Mouse (Mus musculus) lung, embryonic 14.5 days (tissue): ENCODE data around the gene Mcur1. TPM values are rescaled to one million over a fixed set of nuclear protein-coding genes. Genes with fewer than 3 reads are reported as not detected.
A peak's percentile ranks its signal among the peaks of the same experiment; 100 is the strongest.

Experiments used
- ATAC-seq: fragments of 200-750 bp; cut with Nextera tagmentation; 2 replicates; pipeline ENCODE4 v1.8.0; 2017; ENCODE audit warnings: mild to moderate bottlenecking, moderate TSS enrichment, moderate library complexity; ENCODE audit not compliant: insufficient read depth
- DNase-seq: peaks from one replicate; pipeline ENCODE4 v3.0.0-alpha.2; 2015
- H3K27ac ChIP-seq: fragments of 300-500 bp; sonication (generic); 2 replicates; pipeline ENCODE4 v1.5.1; 2014; ENCODE audit warnings: low read depth, mild to moderate bottlenecking, moderate library complexity
- H3K27me3 ChIP-seq: fragments of 300-500 bp; sonication (generic); 2 replicates; pipeline ENCODE4 v1.6.1; 2014; ENCODE audit warnings: low read length, control low read depth; ENCODE audit not compliant: insufficient read depth
- H3K36me3 ChIP-seq: fragments of 300-500 bp; sonication (generic); 2 replicates; pipeline ENCODE4 v1.6.1; 2014; ENCODE audit warnings: control low read depth; ENCODE audit not compliant: insufficient read depth
- H3K4me1 ChIP-seq: fragments of 300-500 bp; sonication (generic); 2 replicates; pipeline ENCODE4 v1.6.1; 2014; ENCODE audit warnings: antibody characterized with exemption, control low read depth; ENCODE audit not compliant: insufficient read depth
- H3K4me2 ChIP-seq: fragments of 300-500 bp; sonication (generic); 2 replicates; pipeline ENCODE4 v1.6.1; 2014; ENCODE audit warnings: mild to moderate bottlenecking
- H3K4me3 ChIP-seq: fragments of 300-500 bp; sonication (generic); 2 replicates; pipeline ENCODE4 v1.5.1; 2014; ENCODE audit warnings: low read depth, low read length
- H3K9ac ChIP-seq: fragments of 300-500 bp; sonication (generic); 2 replicates; pipeline ENCODE4 v1.6.1; 2014
- H3K9me3 ChIP-seq: fragments of 300-500 bp; sonication (generic); 2 replicates; pipeline ENCODE4 v1.6.1; 2016; ENCODE audit warnings: low read depth, low read length, control low read depth
- CTCF ChIP-seq: IDR thresholded peaks from 2 replicates; pipeline ENCODE4 v1.5.1; 2016; ENCODE audit warnings: antibody characterized with exemption, low read depth
- WGBS: fragments of 180-500 bp; shearing (Covaris S2); extraction: QIAGEN DNeasy Blood & Tissue Kit; methylation state at CpG from one replicate; pipeline ENCODE4 v1.1.7; 2014; 5-methylcytosine and 5-hydroxymethylcytosine counted together
- polyA plus RNA-seq: library from polyadenylated mRNA; unstranded; fragments of >200 nt; fragmentation: Nextera tagmentation; extraction: Ambion mirVana; gene quantifications from 2 replicates; pipeline ENCODE4 v1.2.1, GENCODE M21; 2014

Gene Mcur1
- polyA plus RNA-seq, 1 experiment from 2014 or later, result 17.3 TPM

DNA sequence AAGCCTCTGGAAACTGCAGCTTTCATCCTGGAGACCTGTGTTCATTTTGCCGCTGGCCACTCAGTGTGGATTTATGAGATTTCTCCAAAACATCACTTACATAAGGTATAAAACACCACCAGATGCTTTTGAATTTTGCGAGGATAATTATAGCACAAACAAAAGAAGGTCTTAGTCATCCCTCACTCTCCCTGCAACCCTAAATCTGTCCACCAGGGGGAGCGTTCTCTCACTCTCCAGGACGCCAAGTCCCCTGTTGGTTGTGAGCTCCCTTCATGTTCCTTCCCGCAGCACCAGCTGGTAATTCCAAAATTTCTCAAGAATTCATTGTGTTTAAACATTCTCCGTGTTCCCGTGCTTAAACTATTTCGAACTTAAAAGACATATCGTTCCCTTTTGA lies 5.4 kb upstream of the Mcur1 start:
- peak; percentile 94 for DNase-seq
- H3K27me3 ChIP-seq, result no peaks in the 10 kb centered on the region
- H3K9me3 ChIP-seq, result no peaks in the 10 kb centered on the region
- no peak overlapping the region for H3K9ac ChIP-seq
- H3K4me2 ChIP-seq, result no peak overlapping the region
- no peak overlapping the region for H3K27ac ChIP-seq
- H3K4me3 ChIP-seq, result no peak overlapping the region
- no peak for ATAC-seq
- peak; percentile 96 for TF ChIP-seq CTCF
- H3K4me1 ChIP-seq, result peaks cover 6% of the 10 kb centered on the region
- WGBS, result 7% methylated on average over 9 of the region's 9 CpGs
- H3K36me3 ChIP-seq, result no peaks in the 10 kb centered on the region

DNA sequence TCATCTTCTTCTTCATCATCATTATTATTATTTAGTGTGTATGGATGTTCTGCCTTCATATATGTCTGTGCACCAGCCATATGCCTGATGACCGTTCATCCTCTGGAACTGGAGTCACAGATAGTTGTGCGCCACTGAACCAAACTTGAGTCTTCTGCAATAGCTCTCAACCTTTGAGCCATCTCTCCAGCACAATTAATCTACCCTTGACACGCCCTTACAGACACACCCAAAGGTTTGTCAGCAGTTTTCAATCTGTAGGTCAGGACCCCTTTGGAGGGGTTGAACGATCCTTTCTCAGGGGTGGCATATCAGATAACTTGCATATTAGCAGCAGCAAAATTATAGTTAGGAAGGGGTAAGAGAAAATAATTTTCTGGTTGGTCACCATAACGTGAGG lies 4.7 kb upstream of the Mcur1 start:
- H3K4me1 ChIP-seq, result peaks cover 6% of the 10 kb centered on the region
- no peaks in the 10 kb centered on the region for H3K27me3 ChIP-seq
- no peak overlapping the region for H3K4me3 ChIP-seq
- no peaks in the 10 kb centered on the region for H3K9me3 ChIP-seq
- TF ChIP-seq CTCF, result no peak
- no peaks in the 10 kb centered on the region for H3K36me3 ChIP-seq
- ATAC-seq (no peak), DNase-seq (no peak)
- H3K9ac ChIP-seq, result no peak overlapping the region
- 82% methylated on average over 5 of the region's 5 CpGs for WGBS
- no peak overlapping the region for H3K4me2 ChIP-seq
- no peak overlapping the region for H3K27ac ChIP-seq

DNA sequence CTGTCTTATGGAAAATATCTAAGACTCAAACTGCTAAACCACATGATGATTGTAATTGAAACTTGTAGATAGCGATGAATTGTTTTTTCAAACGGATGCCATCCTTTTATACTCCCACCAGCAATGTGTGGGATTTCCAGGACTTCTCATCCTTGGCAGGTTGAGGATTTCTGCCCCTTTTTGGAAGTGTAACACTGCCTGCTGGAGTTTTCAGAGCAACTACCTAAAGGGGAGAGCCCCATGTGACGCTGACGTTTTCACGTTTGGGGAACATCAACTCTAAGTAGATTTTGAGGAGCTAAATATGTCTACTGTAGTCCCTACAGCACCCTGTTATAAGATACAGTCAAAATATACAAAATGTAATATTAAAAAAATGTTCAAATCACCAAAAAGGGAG lies 2.7 kb upstream of the Mcur1 start:
- 80% methylated on average over 5 of the region's 5 CpGs for WGBS
- H3K27me3 ChIP-seq, result no peaks in the 10 kb centered on the region
- H3K27ac ChIP-seq, result no peak overlapping the region
- peaks cover 4% of the 10 kb centered on the region for H3K4me1 ChIP-seq
- no peak overlapping the region for H3K9ac ChIP-seq
- DNase-seq (no peak), ATAC-seq (no peak)
- no peaks in the 10 kb centered on the region for H3K9me3 ChIP-seq
- TF ChIP-seq CTCF, result no peak
- no peak overlapping the region for H3K4me2 ChIP-seq
- H3K4me3 ChIP-seq, result no peak overlapping the region
- no peaks in the 10 kb centered on the region for H3K36me3 ChIP-seq

DNA sequence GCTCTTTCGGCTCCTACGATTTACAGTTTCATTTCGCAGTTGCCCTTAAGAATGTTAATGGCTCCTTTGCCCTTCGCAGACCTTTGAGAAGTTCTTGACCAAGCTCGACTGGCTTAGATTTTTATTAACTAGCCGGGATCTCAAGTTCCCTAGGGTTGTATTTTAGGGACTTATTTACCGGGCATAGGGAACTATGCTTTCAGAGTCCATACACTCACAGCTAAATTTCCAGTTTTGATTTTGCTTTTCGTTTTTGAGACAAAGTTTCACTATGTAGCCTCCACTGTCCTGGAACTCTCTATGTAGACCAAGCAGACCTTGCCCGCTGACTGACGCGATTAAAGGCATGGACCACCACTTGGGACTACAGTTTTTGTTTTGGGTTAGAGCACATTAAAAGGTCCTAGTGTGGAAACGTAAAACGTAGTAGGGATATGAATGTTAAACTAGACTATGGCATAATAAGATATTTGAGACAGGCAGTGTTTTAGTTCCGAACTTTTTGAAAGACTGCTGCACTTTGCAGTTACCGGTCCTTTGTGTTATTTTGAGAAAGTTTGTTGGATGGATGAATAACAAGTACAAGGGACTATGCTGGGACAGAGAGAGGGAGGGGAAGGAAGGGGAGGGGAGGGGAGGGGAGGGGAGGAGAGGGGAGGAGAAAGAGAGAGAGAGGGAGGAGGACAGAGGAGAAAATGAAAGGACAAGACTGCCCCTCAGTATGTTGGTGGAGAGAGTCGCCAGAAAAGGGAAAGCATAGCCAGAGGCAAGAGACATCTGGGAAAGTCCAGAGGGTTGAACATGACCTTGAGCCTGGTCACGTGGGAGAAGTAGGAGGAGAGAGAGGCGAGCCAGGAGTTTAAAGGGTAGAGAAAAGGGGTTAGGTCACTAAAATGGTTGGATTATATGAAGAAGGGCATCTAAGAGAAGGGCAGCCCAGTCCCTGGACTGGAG lies 744 bp upstream of the Mcur1 start:
- no peak for TF ChIP-seq CTCF
- peak overlapping the region; percentile 74 for H3K9ac ChIP-seq
- H3K36me3 ChIP-seq, result no peaks in the 10 kb centered on the region
- H3K27me3 ChIP-seq, result no peaks in the 10 kb centered on the region
- WGBS, result 10% methylated on average over 18 of the region's 18 CpGs
- no peaks in the 10 kb centered on the region for H3K9me3 ChIP-seq
- peak overlapping the region; percentile 94 for H3K4me2 ChIP-seq
- H3K4me3 ChIP-seq, result peak overlapping the region; percentile 71
- H3K27ac ChIP-seq, result peak overlapping the region; percentile 89
- peak; percentile 48 for DNase-seq
- 0 out of 2 replicates have a peak, but pooled peaks have one; percentile 9 for ATAC-seq
- no peaks in the 10 kb centered on the region; the same call in 1 of the 2 replicates for H3K4me1 ChIP-seq

DNA sequence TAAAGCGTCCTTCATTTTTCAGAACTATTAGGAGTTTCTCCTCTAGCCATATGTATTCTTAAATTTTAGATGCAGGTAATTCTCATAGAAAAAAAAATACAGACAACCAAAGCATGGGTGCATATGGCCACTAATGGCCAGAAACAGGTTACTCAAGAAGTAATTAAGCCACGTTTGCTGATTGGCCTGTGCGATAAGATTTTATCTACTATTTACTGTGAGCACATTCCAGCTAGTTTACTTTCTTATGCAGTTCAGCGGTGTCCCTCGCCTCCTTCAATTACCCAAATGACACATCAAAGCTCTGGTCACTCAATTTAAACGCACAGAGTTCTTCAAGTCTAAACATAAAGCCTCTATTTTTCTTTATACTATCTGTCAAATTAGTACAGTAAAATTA lies 1.0 kb downstream of the Mcur1 start:
- no peak for TF ChIP-seq CTCF
- H3K27ac ChIP-seq, result no peak overlapping the region
- 0 out of 2 replicates have a peak, but pooled peaks cover 5% of the 10 kb centered on the region for H3K36me3 ChIP-seq
- peak overlapping the region; percentile 94 for H3K4me2 ChIP-seq
- 17% methylated on average over 6 of the region's 6 CpGs for WGBS
- H3K9ac ChIP-seq, result peak overlapping the region; percentile 74
- H3K4me3 ChIP-seq, result peak overlapping the region; percentile 71
- no peaks in the 10 kb centered on the region for H3K9me3 ChIP-seq
- DNase-seq (no peak), ATAC-seq (no peak)
- no peaks in the 10 kb centered on the region for H3K27me3 ChIP-seq
- H3K4me1 ChIP-seq, result no peaks in the 10 kb centered on the region; the same call in 1 of the 2 replicates

DNA sequence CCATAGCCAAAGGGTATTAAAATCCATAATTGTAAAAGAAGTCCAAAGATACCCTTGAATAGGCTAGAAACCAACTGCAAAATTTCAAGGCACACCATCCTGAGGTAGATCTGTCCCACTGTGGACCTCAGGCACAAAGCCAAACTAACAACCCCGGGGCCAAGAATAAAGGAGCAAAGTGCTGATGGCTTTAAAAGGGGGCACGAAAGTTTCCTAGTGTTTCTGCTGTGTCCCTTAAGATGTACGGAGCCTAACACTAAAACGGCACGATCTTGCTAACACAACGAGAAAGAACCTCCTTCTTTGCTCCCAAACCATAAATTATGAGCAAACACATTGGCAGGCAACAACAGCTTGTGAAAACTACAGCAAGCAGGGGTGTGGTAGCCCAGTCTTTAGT lies 1.6 kb downstream of the Mcur1 start:
- TF ChIP-seq CTCF, result no peak
- Histone ChIP-seq H3K4me1 (no peaks in the 10 kb centered on the region; the same call in 1 of the 2 replicates), H3K27me3 (no peaks in the 10 kb centered on the region), H3K27ac (no peak overlapping the region), H3K4me2 (peak overlapping the region; percentile 94), H3K4me3 (peak overlapping the region; percentile 71; the same call in 1 of the 2 replicates), H3K36me3 (0 out of 2 replicates have a peak, but pooled peaks cover 5% of the 10 kb centered on the region), H3K9ac (no peak overlapping the region), H3K9me3 (no peaks in the 10 kb centered on the region)
- no peak for ATAC-seq
- DNase-seq, result peak; percentile 13
- WGBS, result 48% methylated on average over 6 of the region's 6 CpGs

DNA sequence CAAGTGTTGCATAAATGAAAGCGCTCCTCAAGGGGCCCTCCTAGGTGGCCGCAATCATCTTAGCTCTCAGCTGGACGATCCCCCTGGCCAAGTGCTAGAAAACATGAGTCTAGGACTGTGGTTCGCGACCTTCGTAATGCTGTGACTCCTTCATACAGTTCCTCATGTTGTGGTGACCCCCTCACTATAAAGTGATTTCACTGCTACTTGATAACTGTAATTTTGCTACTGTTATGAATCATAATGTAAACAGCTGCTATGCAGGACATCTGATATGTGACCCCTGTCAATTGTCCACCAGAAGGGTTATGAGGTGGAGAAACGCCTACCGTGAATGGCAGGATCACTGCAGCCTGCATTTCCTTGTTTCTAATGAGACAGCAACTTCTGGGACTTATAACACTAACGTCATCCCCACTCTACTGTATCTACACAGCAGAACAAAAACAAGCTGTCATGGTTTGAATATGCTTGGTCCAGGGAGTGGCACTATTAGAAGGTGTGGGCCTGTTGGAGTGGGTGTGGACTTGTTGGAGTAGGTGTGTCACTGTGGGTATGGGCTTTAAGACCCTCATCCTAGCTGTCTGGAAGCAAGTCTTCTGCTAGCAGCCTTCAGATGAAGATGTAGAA lies 3.0 kb downstream of the Mcur1 start:
- Histone ChIP-seq H3K9me3 (no peaks in the 10 kb centered on the region), H3K36me3 (peaks cover 7% of the 10 kb centered on the region; the same call in 1 of the 2 replicates), H3K27ac (no peak overlapping the region), H3K9ac (no peak overlapping the region), H3K4me1 (no peaks in the 10 kb centered on the region; the same call in 1 of the 2 replicates), H3K27me3 (no peaks in the 10 kb centered on the region), H3K4me2 (no peak overlapping the region), H3K4me3 (no peak overlapping the region)
- ATAC-seq (no peak), DNase-seq (no peak)
- no peak for TF ChIP-seq CTCF
- 79% methylated on average over 9 of the region's 9 CpGs for WGBS
